Mouse (Mus musculus) adrenal gland, adult 8-10 months (tissue): ENCODE measurements at regions not wholly inside any gene's neighbourhood (a gene's known extent, or its start where the extent isn't known, plus 50 kb on each side); places are given as distances from the start of the nearest gene placed in this dataset.

ENCODE experiments used
- DNase-seq: peaks from one replicate; pipeline ENCODE4 v3.0.0; 2022

DNA sequence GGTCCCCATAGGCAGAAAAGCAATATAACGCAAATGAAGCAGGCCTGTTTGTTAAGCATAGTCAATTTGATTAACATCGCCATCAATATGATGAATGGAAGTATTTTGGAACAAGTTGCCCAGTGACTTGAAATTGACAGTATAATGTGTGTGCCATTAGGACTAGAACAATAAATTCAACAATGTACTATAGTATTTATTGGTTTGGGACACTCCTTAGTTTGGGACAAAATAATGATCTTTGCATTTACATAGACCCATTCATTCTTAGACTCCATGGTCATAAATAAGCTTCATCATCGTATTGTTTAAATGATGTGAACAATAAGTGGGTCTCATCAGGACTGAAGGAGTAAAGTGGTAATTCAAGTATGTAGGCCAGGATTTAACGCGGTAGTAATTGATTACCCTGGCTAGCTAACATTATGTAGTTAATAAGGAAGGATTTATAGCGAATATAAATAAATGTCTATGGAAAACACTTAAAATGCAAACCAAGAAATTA is 2933.6 kb upstream of the 5930422O12Rik start:
- DNase-seq = no peak

DNA sequence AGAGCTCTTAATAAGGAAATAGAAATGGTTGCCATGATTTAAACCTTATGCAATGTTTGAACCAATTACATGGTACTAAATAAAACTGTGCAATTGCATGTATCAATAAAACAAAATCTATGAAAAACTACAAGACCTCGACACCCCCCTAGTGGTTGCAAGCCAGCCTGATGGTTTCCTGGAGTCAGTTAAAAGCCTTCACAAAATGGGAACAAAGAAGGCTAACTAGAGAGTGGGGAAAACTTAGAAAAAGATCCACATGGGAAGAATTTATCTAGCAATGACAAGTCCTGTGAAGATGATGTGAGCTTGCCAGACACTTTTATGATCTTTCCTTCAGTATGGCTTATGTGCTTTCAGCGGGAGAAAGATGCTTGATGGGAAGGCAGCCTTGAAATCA is 2926.3 kb upstream of the 5930422O12Rik start:
- DNase-seq = no peak

DNA sequence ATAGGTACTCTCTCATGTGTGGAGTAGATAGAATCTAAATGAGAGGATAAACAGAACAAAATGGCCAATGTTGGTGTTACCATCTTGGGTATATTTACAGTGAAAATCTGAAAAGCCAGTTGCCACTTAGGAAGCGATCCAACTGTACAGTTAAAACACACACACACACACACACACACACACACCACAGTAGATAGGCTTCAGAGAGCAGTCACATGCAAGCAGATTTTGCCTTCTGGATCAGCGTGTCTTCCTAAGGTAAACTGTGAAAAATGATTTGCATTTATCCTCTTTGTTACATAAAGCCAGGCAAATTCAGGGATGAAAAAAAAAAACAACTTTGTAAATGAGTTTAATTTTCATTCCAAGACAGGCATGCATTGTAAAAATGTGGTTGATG is 2917.2 kb upstream of the 5930422O12Rik start:
- no peak for DNase-seq

DNA sequence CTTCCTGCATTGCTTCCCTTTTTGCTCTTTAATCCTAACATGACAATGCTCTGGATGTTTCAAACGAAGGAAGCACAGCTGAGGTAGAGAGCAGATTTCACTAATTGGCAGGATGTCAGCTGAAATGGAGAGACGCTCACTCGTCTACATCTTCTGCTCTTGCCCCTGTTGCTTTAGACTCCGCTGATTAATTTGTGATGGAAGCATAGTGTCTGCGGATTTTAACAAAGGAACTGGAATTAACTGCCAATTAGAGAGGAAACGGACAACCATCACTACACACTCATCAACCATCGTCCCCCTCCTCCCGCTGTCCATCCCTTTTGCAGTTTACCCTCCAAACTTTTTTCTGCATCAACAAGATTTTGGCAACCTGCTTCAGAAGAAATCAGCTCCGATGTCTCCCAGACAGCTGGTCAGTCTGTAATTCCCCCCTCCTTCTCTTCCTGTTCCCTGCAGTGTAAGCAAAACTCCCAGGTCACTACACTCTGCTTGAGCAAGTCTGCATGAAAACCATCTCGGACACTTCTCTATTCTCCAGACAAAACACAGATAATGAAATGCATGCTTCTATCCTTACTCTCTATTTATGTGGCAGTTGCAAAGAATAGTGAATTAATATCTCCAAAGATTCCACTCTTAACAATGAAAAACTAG is 2905.6 kb upstream of the 5930422O12Rik start:
- DNase-seq = no peak

DNA sequence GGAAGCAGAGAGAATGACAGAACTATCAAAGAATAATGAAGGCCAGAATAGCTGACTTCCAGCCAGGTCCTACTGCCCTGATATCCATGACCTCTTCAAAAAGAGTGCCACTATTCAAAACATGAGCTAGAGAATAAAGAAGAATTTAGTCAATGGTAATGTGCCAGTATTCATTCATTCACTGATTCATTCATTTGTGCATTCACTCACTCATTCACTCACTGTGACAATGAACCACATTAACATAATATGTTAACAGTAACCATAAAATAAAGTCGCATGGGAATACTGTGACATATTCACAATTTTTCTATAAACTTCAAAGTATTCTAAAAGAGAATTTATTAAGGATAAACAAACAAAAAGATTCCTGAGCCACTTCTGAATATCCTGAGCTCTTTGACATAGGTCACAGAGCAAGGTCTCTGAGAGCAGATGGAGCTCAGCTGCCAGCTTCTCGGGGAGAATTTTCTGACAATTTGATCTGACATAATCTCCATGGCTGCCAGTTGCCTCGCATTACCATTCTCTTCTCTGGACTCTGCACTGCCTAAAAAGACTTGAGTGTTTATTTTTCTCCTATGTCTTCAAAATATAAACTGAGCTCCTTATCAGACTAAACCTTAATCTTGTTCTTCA is 2895.5 kb upstream of the 5930422O12Rik start:
- no peak for DNase-seq

DNA sequence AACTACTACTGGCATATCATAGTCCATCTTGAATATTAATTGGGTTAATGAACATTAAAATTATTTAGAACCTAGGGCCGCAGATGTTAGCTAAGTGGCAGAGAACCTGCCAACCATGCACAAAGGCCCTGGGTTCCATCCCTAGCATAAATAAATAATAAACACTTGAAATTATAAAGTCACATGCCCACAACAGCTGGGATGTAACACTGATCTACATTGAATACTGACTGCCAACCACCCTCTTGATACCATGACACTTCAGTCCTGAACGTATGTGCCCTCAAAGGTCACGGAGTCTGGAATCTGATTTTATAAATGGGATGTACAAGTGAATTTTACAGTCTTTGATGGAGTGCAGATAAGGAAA is 2895.0 kb upstream of the 5930422O12Rik start:
- DNase-seq = no peak

DNA sequence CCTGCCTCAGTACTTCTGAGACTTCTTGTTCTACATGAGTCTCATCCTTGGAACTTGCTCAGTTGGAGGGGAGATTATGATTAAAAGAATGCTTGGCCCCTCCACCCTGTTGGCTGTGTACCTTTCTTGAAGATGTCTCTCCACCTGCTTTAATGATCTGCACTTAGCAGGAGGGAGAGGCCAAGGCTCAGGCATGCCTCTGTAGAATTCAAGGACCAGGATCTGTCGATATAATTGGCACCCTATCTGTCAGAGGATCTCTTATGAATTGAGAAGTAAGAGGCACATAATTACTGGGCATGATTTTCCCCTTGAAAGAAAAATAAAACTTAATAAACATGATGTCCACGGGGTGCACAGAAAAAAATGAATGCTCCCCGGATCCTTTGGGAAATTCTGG is 2893.1 kb upstream of the 5930422O12Rik start:
- DNase-seq = no peak

DNA sequence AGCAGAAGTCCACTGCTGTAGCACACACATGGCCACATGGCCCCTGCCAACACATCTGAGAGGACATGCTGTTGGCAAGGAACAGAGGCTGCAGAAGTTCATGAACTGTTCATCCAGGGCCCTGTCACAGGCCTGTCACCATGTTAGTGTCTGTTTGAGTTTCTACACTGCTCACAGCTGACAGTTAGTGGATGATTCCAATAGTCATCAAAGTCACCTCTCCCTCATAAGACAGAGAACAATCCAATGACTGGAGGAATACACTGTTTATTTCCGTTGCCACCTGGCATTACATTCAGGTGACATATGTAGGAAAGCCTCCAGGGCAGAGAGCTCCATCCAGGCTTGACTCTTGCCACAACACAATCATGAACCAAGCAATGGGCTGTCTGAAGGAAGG is 2886.3 kb upstream of the 5930422O12Rik start:
- no peak for DNase-seq

DNA sequence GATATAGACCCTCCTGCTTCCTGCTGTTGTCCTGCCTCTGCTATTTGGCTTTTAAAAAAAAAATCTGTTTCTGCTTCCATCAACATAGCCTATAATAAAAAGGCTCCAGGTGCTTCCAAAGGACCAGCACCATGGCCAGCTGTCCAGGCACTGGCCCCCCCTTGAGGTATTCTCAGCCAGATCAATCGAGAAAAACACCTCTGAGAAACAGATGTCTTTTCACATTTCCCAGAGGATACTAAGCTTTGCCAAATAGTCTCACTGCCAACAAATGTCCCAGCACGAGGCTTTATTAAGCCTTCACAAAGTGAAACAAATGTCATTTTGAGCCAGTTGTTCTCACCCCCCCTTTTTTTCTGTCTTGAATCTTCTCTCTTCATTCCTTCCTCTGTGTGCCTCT is 2880.7 kb upstream of the 5930422O12Rik start:
- no peak for DNase-seq

DNA sequence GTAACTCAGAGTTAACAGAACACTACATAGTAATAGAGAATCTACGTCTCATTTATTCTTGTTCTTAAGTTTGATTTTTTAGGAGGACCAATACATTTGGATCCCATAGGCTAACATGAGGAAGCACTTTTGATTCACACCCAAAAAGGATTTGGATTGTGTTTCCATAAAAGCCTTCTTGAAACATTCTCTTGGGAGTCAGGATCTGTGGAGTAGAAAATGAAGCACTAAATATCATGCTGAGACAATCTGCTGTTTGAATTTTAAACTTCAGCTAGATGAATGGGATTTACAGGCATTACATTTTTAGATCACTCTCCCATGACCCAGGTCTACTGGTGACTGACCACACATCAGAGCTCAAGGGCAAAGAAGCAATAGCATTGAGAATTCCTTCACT is 2877.5 kb upstream of the 5930422O12Rik start:
- no peak for DNase-seq

DNA sequence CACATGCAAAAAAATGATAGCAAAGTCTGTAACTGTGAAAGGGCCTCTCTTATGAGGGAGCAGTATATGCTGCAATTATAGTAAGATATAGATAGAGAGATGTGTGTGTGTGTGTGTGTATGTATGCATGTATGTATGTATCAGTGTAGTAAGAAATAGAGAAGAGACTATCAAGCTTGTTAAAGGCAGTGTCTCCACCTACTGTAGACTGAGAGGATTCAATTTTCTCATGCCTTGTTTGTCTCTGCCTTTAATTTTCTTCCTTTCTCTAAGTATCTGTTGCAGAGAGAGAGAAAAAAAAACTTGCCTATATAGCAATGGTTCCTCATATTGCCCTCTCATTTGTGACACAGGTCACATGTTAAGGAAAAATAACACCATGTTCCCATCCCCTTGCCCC is 2871.1 kb upstream of the 5930422O12Rik start:
- no peak for DNase-seq

DNA sequence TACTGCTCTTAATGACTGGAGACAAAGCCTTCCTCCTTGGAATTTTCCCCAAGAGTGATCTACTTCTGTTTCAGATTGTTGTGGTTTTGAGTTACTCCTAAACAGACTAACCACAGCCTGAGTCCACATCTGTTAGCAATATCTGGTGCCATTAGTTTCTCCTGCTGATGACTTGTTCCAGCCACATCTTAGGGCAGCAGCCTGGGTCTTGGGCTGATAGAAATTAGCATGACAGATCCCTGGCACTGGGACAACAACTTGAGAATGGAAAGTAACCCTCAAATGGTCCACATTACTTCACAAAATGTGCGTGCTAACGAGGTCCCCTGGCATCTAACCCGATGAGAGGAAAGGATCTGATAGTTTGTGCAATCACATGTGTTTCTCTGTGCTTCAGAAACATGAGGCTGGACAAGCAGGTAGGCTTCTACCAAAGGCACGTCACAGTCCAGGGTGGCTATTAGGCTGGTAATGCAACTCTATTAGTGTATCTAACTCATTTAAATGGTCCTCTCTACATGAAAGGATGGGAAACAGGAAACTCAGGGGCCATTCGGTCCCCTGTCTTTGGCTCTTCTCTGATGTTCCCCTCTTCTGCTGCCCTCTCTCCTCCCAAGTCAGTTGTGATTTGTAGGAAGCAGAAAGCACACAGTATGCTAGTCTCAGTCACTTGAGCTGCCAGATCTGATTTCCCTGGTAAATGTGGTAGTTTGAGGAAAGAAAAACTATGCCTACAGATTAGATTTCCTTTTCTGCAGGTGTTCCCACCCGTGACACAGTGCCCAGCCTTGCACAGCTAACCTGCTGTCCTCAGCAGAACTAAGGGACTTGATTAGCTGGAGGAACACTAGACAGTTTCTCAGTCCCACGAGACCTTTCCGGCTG is 2866.9 kb upstream of the 5930422O12Rik start:
- no peak for DNase-seq

DNA sequence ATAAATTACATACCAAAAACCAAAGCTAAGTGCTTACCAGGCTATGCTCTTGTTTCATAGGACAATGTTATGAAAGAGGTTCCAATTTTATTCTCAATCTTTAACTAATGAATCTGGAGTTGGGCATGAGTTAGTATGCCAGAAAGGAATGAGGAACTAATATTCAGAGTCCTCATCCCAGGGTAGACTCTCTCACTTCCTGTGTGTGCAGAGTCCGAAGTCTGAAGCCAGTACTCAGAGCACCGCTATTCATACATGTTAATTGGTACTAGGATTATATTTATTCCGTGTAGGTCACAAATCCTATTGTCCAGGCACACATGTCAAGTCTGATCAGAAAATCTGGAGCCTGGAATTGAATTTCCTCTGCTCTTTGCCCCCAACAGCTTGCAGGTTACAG is 2858.7 kb upstream of the 5930422O12Rik start:
- no peak for DNase-seq

DNA sequence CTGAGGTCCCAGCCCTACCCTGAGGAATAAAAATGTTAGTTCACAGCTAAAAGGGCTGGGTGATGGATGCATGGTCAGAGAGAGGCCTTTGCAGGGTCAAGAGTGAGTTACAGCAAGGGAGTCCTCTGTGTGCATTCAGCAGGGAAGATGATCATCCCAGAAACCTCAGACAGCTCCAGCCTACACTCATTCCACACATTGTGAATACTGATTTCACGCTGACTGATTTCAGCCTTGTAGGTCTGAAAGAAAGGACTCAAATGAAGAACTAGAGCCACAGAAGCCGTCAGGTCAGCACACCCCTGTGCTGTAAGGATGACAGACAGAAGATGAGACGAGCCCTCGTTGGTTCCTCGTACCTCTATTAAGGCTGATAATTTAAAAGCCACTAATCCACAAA is 2858.0 kb upstream of the 5930422O12Rik start:
- no peak for DNase-seq

DNA sequence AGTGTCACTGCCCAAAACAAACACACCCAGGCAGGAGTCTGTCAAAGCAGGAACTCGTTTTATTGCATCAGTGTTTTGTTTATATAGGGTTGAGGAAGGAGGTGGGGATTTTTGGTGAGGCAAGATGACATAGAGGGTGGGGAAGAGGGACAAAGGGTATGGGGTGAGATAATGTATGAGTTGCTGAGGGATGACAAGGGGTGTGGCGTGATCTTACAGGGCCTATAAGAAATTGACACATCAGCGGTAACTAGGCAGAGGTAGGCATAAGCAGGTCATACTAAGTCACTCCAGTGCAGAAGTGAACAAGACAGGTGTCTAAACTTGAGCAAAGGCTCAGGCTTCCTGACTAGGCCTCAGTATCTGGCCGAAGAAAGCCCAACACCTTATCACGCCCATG is 2841.0 kb upstream of the 5930422O12Rik start:
- DNase-seq = no peak

DNA sequence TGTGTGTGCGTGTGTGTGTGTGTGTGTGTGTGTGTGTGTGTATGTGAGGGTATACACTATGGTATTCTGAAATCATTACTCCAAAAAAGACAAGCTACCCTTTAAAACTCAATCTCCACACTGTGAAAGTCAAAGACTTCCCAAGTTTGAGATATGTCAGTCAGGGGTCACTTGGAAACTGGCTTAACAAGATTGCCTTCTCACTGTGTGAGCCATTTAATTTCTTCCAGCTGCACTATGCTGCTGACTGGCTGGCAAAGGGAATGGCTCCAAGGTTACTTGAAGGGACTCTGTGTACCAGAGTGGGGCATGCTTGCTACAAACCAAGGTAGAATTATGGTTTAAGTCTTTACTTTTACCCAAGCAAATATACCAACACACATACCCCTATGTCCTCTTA is 2826.1 kb upstream of the 5930422O12Rik start:
- DNase-seq = no peak

DNA sequence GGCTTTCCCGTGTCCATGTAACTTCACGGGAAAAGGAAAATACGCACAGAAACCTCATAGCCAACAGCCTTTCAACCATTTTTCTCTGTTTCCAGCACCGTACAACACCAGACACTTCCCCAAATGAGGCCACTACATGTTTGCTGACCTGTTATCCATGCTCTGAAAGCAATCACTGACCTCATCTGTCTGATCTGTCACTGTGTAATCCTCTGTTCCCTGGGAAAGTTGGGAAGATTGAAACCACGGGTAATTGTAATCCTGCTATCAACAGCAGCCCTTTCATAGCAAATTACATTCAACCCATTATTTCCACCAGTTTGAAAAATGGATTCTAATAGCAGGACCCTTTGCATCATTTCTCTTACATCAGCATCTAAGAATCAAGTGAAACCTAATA is 2798.2 kb upstream of the 5930422O12Rik start:
- DNase-seq = no peak

DNA sequence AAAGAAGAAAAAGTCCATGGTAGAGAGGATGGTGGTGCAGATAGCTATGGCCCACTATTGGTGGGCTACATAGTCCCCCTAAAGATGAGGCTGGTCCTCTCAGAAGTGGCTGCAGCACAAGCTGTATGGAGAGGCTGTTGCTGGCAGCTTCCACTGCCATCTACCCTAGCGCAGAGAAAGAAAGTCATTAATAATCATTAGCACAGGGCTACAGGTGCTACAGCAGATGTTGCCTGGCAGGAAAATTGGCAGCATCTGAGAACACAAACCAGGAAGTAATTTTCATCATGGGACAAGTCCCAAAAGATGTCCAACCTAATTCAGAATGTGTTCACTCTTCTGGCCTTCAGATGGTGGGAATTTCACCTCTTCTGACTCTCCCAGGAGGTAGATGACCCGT is 2791.7 kb upstream of the 5930422O12Rik start:
- no peak for DNase-seq

DNA sequence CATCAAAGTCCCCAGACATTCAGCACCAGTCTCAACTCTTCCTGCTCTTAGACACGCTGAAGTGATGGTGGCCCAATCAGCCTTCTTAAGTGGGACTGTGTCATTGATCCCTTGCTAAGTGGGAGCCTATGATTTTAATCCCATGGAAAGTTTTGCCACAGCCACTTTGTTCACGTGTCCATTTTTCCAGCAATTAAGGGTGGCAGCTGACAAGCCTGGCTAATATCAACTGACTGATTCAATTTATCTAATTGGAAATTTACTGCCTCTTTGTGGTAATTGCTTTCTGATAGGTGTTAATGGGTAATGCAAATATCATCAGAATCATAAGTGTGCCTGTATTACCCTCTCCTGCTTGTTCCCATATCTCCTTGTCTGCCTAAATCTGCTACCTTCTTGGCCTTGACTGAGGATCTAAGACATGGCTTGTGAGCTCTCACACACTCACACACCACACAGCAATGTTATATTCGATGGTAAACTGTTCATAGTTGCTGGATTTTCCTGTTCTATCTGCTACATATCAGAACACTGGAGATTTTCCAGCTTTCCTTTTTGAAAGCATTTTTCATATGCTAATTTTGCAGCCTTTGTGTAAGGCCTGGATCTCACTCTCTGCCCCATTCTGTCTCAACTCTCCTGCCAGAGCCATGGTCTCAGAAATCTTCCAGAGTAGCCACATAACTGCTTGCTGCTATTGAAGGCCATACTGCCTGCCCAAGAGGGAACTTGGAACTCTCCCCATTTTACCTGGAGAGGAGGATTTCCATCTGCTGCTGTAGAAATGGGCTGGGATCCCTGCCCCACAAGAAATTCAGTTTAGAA is 2785.4 kb upstream of the 5930422O12Rik start:
- no peak for DNase-seq

DNA sequence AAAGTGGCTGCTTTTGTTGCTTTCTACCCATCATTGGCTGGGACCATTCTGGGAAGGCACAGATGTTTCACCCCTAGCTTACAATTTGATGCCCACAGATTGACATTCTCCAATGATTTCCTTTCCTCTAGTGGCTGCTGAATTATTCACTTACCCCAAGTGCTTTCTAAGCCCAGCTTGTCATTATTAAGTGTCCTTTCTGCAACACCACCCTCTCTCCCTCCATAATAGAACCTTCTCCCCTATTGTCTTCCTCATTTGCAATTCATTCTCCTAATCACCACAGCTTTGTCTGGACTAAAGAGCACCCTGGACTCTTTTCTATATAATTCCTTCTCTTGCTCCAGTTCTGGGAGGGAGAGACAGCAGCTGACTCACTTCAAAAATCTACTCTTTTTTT is 2780.0 kb upstream of the 5930422O12Rik start:
- DNase-seq = no peak

DNA sequence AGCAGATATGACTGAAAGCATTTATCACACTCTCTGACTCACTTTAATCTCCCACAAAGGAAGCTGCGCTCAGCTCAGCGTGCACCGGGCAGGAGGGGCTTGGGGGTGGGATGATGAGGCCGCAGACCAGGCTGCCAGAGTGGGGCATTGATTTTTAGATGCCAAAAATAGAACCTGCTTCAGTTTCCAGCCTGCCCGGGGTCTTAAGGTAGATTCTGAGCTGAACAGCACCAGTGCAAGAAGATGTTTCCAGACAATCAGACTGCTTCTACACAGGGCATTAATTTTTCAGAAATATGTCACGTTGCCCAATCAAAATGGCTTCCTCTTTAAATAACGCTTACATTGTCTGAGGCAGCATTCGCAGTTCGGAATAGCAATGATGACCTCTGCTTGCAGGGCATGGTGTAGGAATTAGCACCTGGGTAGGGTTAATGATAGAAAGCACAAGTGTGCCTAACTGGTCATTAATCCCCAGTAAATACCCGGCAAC is 2772.7 kb upstream of the 5930422O12Rik start:
- DNase-seq = peak; percentile 18

DNA sequence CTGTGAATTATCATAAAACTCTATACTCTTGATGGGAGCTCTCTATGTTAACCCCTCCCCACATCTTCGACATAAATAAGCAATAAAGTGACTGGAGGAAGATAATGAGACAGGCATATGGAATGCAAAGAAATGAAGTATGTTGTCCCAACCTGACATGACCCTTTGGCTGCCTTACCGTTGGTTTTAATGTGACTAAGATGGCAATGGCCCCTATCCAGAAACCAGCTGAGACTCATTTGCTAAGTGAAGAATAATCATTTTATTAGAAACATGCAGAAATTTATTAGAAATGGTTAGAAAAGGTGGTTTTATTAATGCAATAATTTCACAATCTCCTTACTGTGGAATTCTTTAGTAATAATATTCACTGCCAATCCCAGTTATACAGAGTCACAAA is 2767.2 kb upstream of the 5930422O12Rik start:
- DNase-seq = no peak
